Mouse (Mus musculus) kidney, adult 2 months (tissue): ENCODE results near the gene Khdc1c.

Experiments
- CTCF ChIP-seq: fragments of 200-500 bp; conservative IDR thresholded peaks from 2 replicates; pipeline ENCODE4 v1.5.1; 2011; ENCODE audit warnings: low read depth, mild to moderate bottlenecking, control low read depth, low read length, moderate library complexity, mixed read lengths; ENCODE audit not compliant: insufficient read depth, insufficient read length
- POLR2A ChIP-seq: fragments of 200-500 bp; IDR thresholded peaks from one replicate; pipeline ENCODE4 v1.6.1; 2011; ENCODE audit warnings: low read depth, low read length, control low read depth

- TF ChIP-seq POLR2A (no peak), CTCF (no peak)
These were observed 34.7 kb upstream of the Khdc1c start for GRCm38 (mm10) chr1:21333222-21333973.
